Mouse (Mus musculus) embryonic facial prominence, embryonic 15.5 days (tissue): ENCODE results near the gene Grm7. TPM values are rescaled to one million over a fixed set of nuclear protein-coding genes. Genes with fewer than 3 reads are reported as not detected.

ENCODE experiments used
- ATAC-seq: fragments of 200-750 bp; cut with Nextera tagmentation; 2 replicates; pipeline ENCODE4 v1.8.0; 2017; ENCODE audit warnings: low read depth, moderate TSS enrichment; ENCODE audit not compliant: insufficient number of reproducible peaks, low FRiP score, low TSS enrichment
- H3K27ac ChIP-seq: fragments of 300-500 bp; sonication (generic); replicated peaks from 2 replicates; pipeline ENCODE4 v1.5.1; 2015; ENCODE audit warnings: mild to moderate bottlenecking, inconsistent platforms
- H3K27me3 ChIP-seq: fragments of 300-500 bp; sonication (generic); 2 replicates; pipeline ENCODE4 v1.6.1; 2015; ENCODE audit warnings: inconsistent platforms
- H3K36me3 ChIP-seq: fragments of 300-500 bp; sonication (generic); 2 replicates; pipeline ENCODE4 v1.6.1; 2015; ENCODE audit warnings: mild to moderate bottlenecking, inconsistent platforms
- H3K4me1 ChIP-seq: fragments of 300-500 bp; sonication (generic); 2 replicates; pipeline ENCODE4 v1.6.1; 2015; ENCODE audit warnings: inconsistent platforms
- H3K4me2 ChIP-seq: fragments of 300-500 bp; sonication (generic); replicated peaks from 2 replicates; pipeline ENCODE4 v1.6.1; 2015; ENCODE audit warnings: mild to moderate bottlenecking, inconsistent platforms
- H3K4me3 ChIP-seq: fragments of 300-500 bp; sonication (generic); replicated peaks from 2 replicates; pipeline ENCODE4 v1.5.1; 2015; ENCODE audit warnings: mild to moderate bottlenecking, inconsistent platforms
- H3K9ac ChIP-seq: fragments of 300-500 bp; sonication (generic); 2 replicates; pipeline ENCODE4 v1.6.1; 2015; ENCODE audit warnings: inconsistent platforms
- H3K9me3 ChIP-seq: fragments of 300-500 bp; sonication (generic); replicated peaks from 2 replicates; pipeline ENCODE4 v1.6.1; 2016; ENCODE audit warnings: inconsistent platforms
- WGBS: fragments of 180-500 bp; shearing (Covaris S2); methylation state at CpG from one replicate; pipeline ENCODE4 v1.1.7; 2015; 5-methylcytosine and 5-hydroxymethylcytosine counted together
- polyA plus RNA-seq: library from polyadenylated mRNA; unstranded; fragments of >200 nt; fragmentation: Nextera tagmentation; extraction: Ambion mirVana; gene quantifications from 2 replicates; pipeline ENCODE4 v1.2.1, GENCODE M21; 2015

Gene Grm7
- polyA plus RNA-seq, 1 experiment from 2014 or later = 2.4 TPM

DNA sequence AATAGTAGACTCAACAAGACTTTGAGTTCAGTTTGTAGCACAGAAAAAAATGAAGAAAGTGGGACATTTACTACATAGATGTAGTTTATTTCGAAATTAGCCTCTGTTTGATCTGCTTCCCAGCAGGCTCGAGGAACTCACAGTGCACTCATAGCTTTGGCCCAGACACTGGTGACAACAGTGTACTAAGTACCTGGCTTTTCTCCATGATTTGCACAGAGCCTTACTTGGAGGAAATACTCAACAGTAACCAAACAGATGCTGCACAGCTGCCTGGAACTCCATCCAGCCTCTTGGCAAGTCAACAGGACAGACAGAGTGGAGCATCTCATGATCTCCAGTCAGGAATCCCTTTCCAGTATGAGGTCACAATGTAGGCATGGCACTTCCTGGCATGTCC, 939.5 kb downstream of the Grm7 start:
- Histone ChIP-seq H3K36me3 (no peaks in the 10 kb centered on the region), H3K9ac (no peak overlapping the region), H3K4me2 (no peak overlapping the region), H3K27me3 (no peaks in the 10 kb centered on the region), H3K4me3 (no peak overlapping the region), H3K4me1 (no peaks in the 10 kb centered on the region), H3K9me3 (no peaks in the 10 kb centered on the region), H3K27ac (no peak overlapping the region)
- ATAC-seq = peak; percentile 65; the same call in 1 of the 2 replicates
- WGBS = 43% methylated on average over 2 of the region's 2 CpGs

DNA sequence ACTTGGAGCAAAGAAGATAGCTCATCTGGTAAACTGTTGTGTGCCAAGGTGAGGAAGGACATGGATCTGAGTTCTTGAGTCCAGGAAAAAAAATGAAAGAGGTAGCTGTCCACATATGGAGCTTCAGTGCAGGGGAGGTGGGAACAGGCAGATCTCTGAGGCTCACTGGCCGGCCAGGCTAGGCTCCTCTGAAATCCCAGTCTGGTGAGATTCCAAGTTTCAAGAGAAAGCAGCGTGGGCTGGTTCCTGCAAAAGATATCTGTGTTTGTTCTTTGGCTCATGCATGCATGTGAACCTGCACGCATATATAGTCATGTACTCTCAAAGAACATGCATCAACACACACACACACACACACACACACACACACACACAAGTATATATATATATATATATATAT, 942.2 kb downstream of the Grm7 start:
- no peak for ATAC-seq
- no peak overlapping the region for H3K4me3 ChIP-seq
- no peaks in the 10 kb centered on the region for H3K27me3 ChIP-seq
- H3K36me3 ChIP-seq = no peaks in the 10 kb centered on the region
- no peak overlapping the region for H3K9ac ChIP-seq
- 84% methylated on average over 3 of the region's 3 CpGs for WGBS
- no peaks in the 10 kb centered on the region for H3K4me1 ChIP-seq
- H3K9me3 ChIP-seq = no peaks in the 10 kb centered on the region
- H3K27ac ChIP-seq = no peak overlapping the region
- no peak overlapping the region for H3K4me2 ChIP-seq

DNA sequence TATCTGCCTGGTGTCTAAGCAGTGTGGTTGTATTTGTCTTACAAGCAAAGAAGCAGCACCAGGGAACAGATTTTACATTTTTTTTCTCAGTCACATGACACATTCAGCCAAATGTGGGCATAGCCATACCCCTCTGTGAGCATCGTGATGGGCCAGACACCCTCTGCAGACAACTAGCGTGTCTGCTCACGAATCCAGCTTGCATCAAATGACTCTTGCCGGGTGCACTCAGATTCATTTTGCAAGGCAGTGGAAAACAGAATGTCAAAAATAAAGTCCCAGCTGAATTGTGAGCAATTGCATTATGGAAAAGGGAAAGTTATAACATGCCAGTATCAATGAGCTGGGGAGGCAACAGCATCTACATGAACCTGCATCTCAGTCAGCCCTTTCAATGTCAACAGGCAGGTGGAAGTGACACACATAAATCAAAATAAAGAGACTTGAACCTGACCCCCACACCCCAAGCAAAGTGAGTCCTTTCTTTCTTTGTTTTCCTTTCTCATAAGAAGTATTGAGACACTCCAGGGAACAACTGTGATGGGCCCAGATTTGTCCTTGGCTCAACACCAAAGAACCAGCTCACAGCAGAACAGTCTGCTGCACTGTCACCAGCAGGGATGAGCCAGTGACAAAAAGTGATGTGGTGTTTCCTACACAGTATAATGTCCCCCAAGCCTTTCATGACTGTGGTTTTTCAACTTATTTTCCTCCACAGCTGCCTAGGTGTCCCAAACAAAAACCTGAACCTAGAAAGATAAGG, 956.7 kb downstream of the Grm7 start:
- Histone ChIP-seq H3K4me2 (no peak overlapping the region), H3K9ac (no peak overlapping the region), H3K4me3 (no peak overlapping the region), H3K9me3 (no peaks in the 10 kb centered on the region), H3K27ac (no peak overlapping the region), H3K4me1 (no peaks in the 10 kb centered on the region), H3K36me3 (no peaks in the 10 kb centered on the region), H3K27me3 (no peaks in the 10 kb centered on the region)
- WGBS = 67% methylated on average over 4 of the region's 4 CpGs
- no peak for ATAC-seq

DNA sequence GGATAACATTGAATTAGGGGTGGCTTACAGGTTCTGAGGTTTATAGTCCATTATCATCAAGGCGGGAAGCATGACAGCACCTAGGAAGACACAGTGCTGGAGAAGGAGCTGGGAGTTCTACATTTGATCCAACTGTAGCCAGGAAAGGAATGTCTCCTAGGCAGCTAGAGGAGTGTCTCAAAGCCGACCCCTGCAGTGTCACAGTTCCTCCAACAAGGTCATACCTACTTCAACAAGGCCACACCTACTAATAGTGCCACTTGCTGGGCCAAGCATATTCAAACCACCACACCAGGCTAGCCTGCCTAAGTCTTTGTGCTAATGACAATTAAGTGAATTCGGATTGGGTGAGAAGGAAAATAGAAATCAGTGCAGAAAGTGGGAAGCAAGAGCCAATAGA, 965.0 kb downstream of the Grm7 start:
- Histone ChIP-seq H3K27ac (no peak overlapping the region), H3K4me1 (no peaks in the 10 kb centered on the region), H3K9ac (no peak overlapping the region), H3K4me2 (no peak overlapping the region), H3K9me3 (no peaks in the 10 kb centered on the region), H3K4me3 (no peak overlapping the region), H3K27me3 (no peaks in the 10 kb centered on the region), H3K36me3 (no peaks in the 10 kb centered on the region)
- 87% methylated on average over 3 of the region's 3 CpGs for WGBS
- no peak for ATAC-seq

DNA sequence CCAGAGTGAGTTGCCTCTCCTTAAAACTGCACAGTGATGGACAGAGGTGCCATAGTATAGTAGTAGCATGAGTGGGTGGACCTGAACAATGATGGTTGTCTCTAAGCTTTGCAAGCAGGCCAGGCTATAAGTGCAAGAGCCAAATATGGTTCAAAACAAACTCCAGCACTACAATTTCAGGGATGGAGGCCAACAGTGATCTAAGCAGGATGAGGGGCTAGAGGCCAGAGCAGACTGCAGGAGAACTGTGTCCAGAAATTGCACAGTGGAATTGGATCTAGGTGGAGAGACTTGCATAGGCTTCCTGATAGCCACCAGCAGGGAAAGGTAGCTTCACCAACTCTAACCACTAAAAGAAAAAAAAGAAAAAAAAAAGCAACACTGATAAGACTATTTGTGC, 968.5 kb downstream of the Grm7 start:
- no peak overlapping the region for H3K4me2 ChIP-seq
- no peak overlapping the region for H3K9ac ChIP-seq
- ATAC-seq = no peak
- H3K4me3 ChIP-seq = no peak overlapping the region
- no peaks in the 10 kb centered on the region for H3K9me3 ChIP-seq
- no peaks in the 10 kb centered on the region for H3K36me3 ChIP-seq
- no peak overlapping the region for H3K27ac ChIP-seq
- H3K4me1 ChIP-seq = no peaks in the 10 kb centered on the region
- H3K27me3 ChIP-seq = no peaks in the 10 kb centered on the region
